Mouse (Mus musculus) midbrain, embryonic 15.5 days (tissue): ENCODE measurements around the gene Creb3. TPM values are rescaled to one million over a fixed set of nuclear protein-coding genes. Genes with fewer than 3 reads are reported as not detected.

Experiments
- ATAC-seq: fragments of 200-750 bp; cut with Nextera tagmentation; replicated peaks from 2 replicates; pipeline ENCODE4 v1.8.0; 2017; ENCODE audit warnings: moderate TSS enrichment
- H3K27ac ChIP-seq: fragments of 300-500 bp; sonication (generic); 2 replicates; pipeline ENCODE4 v1.5.1; 2015; ENCODE audit warnings: mild to moderate bottlenecking, inconsistent platforms
- H3K27me3 ChIP-seq: fragments of 300-500 bp; sonication (generic); replicated peaks from 2 replicates; pipeline ENCODE4 v1.6.1; 2015; ENCODE audit warnings: inconsistent platforms
- H3K36me3 ChIP-seq: fragments of 300-500 bp; sonication (generic); replicated peaks from 2 replicates; pipeline ENCODE4 v1.6.1; 2015; ENCODE audit warnings: inconsistent platforms
- H3K4me1 ChIP-seq: fragments of 300-500 bp; sonication (generic); 2 replicates; pipeline ENCODE4 v1.6.1; 2015; ENCODE audit warnings: inconsistent platforms
- H3K4me2 ChIP-seq: fragments of 300-500 bp; sonication (generic); 2 replicates; pipeline ENCODE4 v1.6.1; 2015; ENCODE audit warnings: inconsistent platforms, mild to moderate bottlenecking, moderate library complexity
- H3K4me3 ChIP-seq: fragments of 300-500 bp; sonication (generic); 2 replicates; pipeline ENCODE4 v1.5.1; 2015; ENCODE audit warnings: mild to moderate bottlenecking, inconsistent platforms
- H3K9ac ChIP-seq: fragments of 300-500 bp; sonication (generic); 2 replicates; pipeline ENCODE4 v1.6.1; 2015; ENCODE audit warnings: mild to moderate bottlenecking, inconsistent platforms
- H3K9me3 ChIP-seq: fragments of 300-500 bp; sonication (generic); 2 replicates; pipeline ENCODE4 v1.6.1; 2016; ENCODE audit warnings: inconsistent platforms
- WGBS: fragments of 180-500 bp; shearing (Covaris S2); methylation state at CpG from one replicate; pipeline ENCODE4 v1.1.7; 2015; ENCODE audit warnings: mixed read lengths; 5-methylcytosine and 5-hydroxymethylcytosine counted together
- polyA plus RNA-seq: library from polyadenylated mRNA; unstranded; fragments of >200 nt; fragmentation: Nextera tagmentation; extraction: Ambion mirVana; gene quantifications from 2 replicates; pipeline ENCODE4 v1.2.1, GENCODE M21; 2015

Gene Creb3
- polyA plus RNA-seq, 1 experiment from 2014 or later, result 82.7 TPM

DNA sequence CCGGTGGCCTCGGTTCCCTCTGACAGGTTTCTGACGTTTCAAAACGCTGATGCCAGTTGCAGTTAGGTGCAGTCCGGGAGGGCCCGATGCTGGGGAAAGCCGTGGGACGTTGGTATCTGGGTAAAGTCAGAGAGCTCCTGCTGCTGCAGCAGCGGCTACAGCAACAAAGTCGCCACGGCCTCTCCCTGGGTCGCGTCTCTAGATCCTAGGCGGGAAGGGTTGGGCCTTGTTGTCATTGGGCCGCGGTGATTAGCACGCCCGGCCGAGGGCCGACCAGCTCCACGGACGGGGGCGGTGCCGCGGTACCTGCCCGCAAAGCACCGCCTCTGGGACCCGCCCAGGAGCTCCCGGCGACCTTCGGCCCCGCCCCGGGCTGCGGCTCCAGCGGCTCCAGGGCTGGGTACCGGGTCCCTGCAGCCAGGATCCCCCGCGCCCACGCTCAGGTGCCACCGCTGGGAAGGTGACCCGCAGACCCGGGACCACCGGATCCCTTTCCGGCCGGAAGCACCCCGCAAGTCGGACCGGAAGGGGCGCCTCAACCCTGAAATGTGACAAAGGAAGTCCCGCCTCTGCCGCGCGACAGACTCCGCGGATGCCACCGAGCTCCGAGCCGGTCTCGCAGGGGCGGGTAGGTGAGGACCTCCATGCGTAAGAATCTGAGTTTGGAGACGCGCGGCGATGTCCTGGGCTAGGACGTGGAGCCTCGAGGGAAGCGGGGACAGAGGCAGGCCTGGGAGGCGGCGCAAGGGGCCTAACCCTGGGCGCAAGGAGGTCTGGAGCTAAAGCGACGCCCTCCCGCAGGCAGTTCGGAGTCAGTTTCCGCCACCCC lies 16.5 kb downstream of the Creb3 start, which contains the start of the genes Rgp1 and Gba2:
TSS of gene Rgp1 (plus strand) at position 340 of the 829 bp plus-strand sequence.
TSS of gene Gba2 (minus strand) at position 498 of the 829 bp plus-strand sequence.
- Histone ChIP-seq H3K4me2 (peak within 1 kb of the TSS; percentile 96), H3K9me3 (no peaks in the 10 kb centered on the region), H3K27ac (peak within 1 kb of the TSS; percentile 87), H3K4me1 (peaks cover 47% of the 10 kb centered on the region), H3K27me3 (no peaks in the 10 kb centered on the region), H3K4me3 (peak within 1 kb of the TSS; percentile 89), H3K36me3 (peaks cover 26% of the 10 kb centered on the region), H3K9ac (peak within 1 kb of the TSS; percentile 81)
- peak; percentile 88 for ATAC-seq
- WGBS, result under 1% methylated on average over 74 of the region's 76 CpGs

DNA sequence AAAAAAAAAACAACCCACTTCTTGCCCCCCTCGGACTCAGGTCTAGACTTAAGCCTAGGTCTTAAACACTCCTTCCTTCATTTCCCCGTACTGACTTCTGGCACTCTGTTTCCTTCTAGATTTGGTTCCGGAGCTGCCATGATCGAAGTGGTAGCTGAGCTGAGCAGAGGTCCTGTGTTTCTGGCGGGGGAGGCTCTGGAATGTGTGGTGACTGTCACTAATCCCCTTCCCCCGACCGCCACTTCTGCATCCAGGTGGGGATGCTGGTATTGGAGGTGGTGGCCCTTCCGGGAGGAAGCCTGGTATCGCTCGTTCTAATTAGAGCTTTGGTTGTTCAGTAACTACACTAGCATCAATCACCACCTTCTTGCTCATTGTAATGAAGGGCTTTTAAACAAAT lies 17.1 kb downstream of the Creb3 start:
- Histone ChIP-seq H3K4me2 (peak overlapping the region; percentile 96), H3K36me3 (peaks cover 21% of the 10 kb centered on the region), H3K4me1 (peaks cover 45% of the 10 kb centered on the region), H3K9me3 (no peaks in the 10 kb centered on the region), H3K27ac (peak overlapping the region; percentile 87), H3K27me3 (no peaks in the 10 kb centered on the region), H3K4me3 (peak overlapping the region; percentile 89), H3K9ac (peak overlapping the region; percentile 81)
- ATAC-seq, result peak; percentile 8; the same call in 1 of the 2 replicates
- WGBS, result 5% methylated on average over 10 of the region's 10 CpGs

DNA sequence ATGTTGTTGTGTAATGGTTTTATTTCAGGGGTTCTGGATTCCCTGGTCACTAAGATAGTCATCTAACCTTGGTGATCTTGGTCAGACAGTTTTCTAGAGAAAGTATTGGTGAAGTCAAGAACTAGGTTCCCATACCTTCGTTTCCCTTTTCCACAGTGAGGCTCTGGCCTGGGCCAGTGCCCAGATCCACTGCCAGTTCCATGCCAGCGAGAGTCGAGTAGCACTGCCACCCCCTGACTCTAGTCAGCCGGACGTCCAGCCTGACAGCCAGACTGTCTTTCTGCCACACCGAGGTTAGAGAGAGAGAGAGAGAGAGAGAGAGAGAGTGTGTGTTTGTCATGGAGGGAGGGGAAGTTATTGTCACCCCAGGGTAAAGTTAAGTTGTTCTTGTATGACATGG lies 17.6 kb downstream of the Creb3 start:
- Histone ChIP-seq H3K4me3 (peak overlapping the region; percentile 89), H3K36me3 (peaks cover 21% of the 10 kb centered on the region), H3K9me3 (no peaks in the 10 kb centered on the region), H3K27me3 (no peaks in the 10 kb centered on the region), H3K27ac (no peak overlapping the region), H3K4me2 (peak overlapping the region; percentile 96), H3K9ac (peak overlapping the region; percentile 81), H3K4me1 (peaks cover 40% of the 10 kb centered on the region)
- 75% methylated on average over 6 of the region's 6 CpGs for WGBS
- no peak for ATAC-seq

DNA sequence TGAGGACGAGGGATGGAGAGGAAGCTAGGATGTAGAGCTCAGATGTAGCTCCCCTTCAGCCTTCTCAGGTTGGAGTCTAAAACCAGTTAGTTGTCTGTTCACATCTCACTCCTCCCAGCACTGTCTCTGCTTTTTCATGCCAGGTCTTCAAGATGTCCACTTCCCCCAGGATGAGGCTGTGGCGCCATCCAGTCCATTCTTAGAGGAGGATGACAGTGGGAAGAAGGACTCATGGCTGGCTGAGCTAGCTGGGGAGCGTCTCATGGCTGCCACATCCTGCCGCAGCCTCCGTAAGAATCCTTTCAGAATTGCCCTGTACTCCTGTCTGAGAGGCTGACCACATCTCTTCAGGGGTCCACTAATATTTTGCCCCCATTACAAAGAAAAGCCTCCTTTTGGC lies 18.6 kb downstream of the Creb3 start:
- Histone ChIP-seq H3K4me1 (peaks cover 31% of the 10 kb centered on the region), H3K27ac (no peak overlapping the region), H3K9me3 (no peaks in the 10 kb centered on the region), H3K27me3 (no peaks in the 10 kb centered on the region), H3K36me3 (peaks cover 21% of the 10 kb centered on the region), H3K9ac (no peak overlapping the region), H3K4me3 (no peak overlapping the region), H3K4me2 (no peak overlapping the region)
- 92% methylated on average over 5 of the region's 5 CpGs for WGBS
- no peak for ATAC-seq

DNA sequence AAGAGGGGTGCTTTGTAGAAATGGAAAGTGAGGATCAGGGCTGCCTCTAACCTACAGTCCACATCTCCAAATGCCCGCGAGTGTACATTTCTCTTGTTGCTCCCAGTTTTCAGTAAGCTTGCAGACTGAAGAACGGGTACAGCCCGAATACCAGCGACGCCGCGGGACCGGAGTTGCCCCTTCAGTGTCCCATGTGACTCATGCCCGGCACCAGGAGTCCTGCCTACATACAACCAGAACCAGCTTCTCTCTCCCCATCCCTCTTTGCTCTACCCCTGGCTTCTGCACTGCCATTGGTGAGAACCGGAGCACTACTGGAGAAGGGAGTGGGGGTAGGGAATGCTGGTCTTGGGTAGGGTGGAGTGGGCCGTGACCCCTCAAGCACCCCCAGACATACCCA lies 19.2 kb downstream of the Creb3 start:
- no peaks in the 10 kb centered on the region for H3K9me3 ChIP-seq
- ATAC-seq, result no peak
- H3K4me3 ChIP-seq, result no peak overlapping the region
- WGBS, result 97% methylated on average over 12 of the region's 12 CpGs
- no peaks in the 10 kb centered on the region for H3K27me3 ChIP-seq
- H3K36me3 ChIP-seq, result peaks cover 21% of the 10 kb centered on the region
- H3K27ac ChIP-seq, result no peak overlapping the region
- no peak overlapping the region for H3K9ac ChIP-seq
- H3K4me1 ChIP-seq, result peaks cover 24% of the 10 kb centered on the region
- no peak overlapping the region for H3K4me2 ChIP-seq

DNA sequence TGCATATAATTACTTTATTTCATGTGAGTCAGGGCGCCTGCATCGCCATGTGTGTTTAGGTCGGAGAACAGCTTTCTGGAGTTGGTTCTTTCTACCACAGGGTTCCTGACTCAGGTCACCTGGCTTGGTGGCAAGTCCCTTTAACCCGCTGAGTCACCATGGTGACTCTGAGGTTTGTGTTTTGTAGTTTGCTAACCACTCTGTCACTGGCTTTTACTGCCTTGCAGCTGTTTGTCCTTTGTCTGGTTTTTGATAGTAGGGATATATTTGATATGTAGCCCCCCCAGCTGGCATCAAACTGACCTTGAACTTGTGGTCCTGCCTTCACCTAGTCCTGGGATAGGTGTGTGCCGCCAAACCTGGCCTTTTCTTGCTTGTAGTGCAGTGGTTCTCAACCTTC lies 20.1 kb downstream of the Creb3 start:
- Histone ChIP-seq H3K27ac (no peak overlapping the region), H3K4me2 (no peak overlapping the region), H3K4me3 (no peak overlapping the region), H3K36me3 (peaks cover 21% of the 10 kb centered on the region), H3K27me3 (no peaks in the 10 kb centered on the region), H3K9ac (no peak overlapping the region), H3K4me1 (peaks cover 15% of the 10 kb centered on the region), H3K9me3 (no peaks in the 10 kb centered on the region)
- WGBS, result 95% methylated on average over 5 of the region's 5 CpGs
- no peak for ATAC-seq

DNA sequence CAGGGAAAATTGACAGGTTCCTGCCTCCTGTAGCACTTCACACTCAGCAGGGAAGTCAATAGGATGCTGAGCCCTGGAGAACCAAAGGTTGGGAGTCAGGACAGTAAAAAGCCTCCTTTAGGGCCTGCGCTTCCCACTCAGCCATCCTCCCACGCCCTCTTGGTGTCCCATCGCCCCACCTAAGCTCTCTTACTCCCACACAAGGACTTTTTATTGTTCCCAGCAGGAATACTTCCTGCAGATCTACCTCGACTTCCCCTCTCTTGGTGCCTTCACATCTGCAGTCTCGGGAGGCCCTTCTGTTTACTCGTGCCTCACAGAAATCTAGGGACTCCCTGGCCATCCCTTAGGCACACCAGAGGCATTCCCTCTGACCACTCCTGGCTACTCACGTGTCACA lies 21.3 kb downstream of the Creb3 start:
- no peak for ATAC-seq

DNA sequence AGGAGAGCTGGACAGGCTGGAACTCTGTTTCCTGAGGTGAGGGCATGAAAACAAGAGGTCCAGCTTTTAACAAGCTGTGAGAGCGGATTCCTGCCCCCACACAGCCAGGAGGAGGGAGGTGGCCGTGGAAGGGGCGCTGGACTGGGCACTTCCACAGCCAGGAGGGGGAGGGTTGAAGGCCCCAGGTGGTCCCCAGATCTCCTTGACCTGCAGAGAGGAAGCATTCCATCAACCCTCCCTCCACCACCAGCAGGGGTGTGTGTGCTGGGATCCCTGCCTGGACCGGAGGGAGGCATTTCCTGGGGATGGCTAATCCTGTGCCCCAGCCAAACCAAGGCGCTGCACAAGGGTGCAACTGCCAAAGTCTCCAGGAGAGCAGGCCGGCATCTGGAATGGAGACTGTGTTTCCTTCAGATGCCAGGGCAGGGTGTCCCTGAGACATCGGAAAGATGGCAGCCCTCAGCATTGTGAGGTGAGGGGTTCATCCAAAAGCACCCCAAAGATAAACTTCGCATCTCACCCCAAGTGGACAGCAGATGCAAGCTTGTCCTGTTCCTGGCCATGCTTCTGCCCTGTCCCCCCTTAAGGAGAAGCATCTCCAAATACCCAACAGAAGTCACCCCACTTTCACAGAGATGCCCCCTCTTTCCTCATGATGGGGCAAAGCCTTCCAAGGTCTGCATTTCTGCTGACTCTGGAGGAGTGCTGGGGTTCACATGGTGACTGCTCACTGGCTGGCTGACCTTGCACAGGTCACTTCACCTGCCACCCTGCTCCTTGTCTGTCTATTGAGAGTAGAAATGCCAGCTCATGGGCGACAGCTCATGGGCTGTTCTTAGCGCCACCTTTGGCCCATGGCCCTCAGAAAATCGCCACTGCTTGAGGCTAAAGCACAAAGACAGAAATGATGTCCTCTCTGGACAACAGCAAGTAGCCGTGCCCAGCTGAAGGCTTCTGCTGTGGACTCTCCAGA lies 22.6 kb downstream of the Creb3 start, which contains the start of gene Msmp:
TSS of gene Msmp (minus strand) at position 51 of the 973 bp plus-strand sequence.
- 69% methylated on average over 12 of the region's 12 CpGs for WGBS
- ATAC-seq, result no peak
- Histone ChIP-seq H3K36me3 (peaks cover 21% of the 10 kb centered on the region), H3K4me3 (no peak within 1 kb of the TSS), H3K9ac (no peak within 1 kb of the TSS), H3K27me3 (no peaks in the 10 kb centered on the region), H3K4me1 (peaks cover 2% of the 10 kb centered on the region), H3K4me2 (no peak within 1 kb of the TSS), H3K27ac (no peak within 1 kb of the TSS), H3K9me3 (no peaks in the 10 kb centered on the region)

More for the DNA sequence above, 21.3 kb downstream of the Creb3 start:
- WGBS, result 87% methylated on average over 7 of the region's 7 CpGs
- Histone ChIP-seq H3K4me3 (no peak overlapping the region), H3K4me2 (no peak overlapping the region), H3K9ac (no peak overlapping the region), H3K27me3 (no peaks in the 10 kb centered on the region), H3K4me1 (peaks cover 7% of the 10 kb centered on the region), H3K36me3 (peaks cover 21% of the 10 kb centered on the region), H3K27ac (no peak overlapping the region), H3K9me3 (no peaks in the 10 kb centered on the region)

DNA sequence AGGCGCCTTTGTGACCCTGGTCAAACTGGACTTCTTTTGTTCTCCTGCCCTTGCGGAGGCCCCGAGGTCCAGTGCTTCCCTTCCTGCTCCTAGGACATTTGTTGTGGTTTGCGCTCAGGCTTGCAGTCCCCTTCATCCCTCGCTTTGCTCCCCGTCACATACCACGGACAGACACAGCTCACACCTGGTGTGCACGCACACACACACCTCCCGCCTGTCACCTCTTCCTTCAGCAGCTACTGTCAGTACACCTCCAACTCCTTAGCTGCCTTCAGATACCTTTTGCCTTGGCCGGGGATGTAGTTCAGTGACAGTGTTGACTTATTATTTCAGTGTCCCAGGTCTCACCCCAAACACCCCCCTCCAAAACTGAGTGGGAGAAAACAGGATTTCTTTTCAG lies 23.6 kb downstream of the Creb3 start:
- no peaks in the 10 kb centered on the region for H3K9me3 ChIP-seq
- no peaks in the 10 kb centered on the region for H3K27me3 ChIP-seq
- H3K27ac ChIP-seq, result no peak overlapping the region
- no peak for ATAC-seq
- H3K9ac ChIP-seq, result no peak overlapping the region
- no peak overlapping the region for H3K4me2 ChIP-seq
- no peaks in the 10 kb centered on the region for H3K4me1 ChIP-seq
- no peak overlapping the region for H3K4me3 ChIP-seq
- 51% methylated on average over 10 of the region's 10 CpGs for WGBS
- H3K36me3 ChIP-seq, result peaks cover 20% of the 10 kb centered on the region

DNA sequence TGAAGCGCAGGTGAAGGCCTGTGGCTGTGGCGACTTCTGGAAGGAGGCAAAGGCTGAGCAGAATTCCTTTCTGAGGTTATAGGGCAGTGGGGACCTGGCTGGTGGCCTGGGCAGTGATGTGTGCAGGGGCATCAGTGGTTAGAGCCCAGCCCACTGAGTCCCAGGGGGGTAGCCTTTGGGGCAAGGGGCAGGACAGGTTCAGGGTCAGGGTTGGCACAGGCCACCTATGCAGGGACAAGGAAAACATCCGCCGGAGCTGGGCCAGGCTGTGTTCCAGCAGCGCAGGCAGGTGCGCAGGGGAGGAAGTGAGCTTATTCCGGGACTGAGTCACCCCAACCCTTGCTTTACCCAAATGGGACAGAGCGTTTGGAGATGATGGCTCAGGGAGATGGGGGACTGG lies 24.3 kb downstream of the Creb3 start:
- no peak overlapping the region for H3K4me3 ChIP-seq
- no peaks in the 10 kb centered on the region for H3K27me3 ChIP-seq
- WGBS, result 78% methylated on average over 8 of the region's 8 CpGs
- no peaks in the 10 kb centered on the region for H3K4me1 ChIP-seq
- H3K9me3 ChIP-seq, result no peaks in the 10 kb centered on the region
- no peak overlapping the region for H3K27ac ChIP-seq
- no peak overlapping the region for H3K4me2 ChIP-seq
- peaks cover 18% of the 10 kb centered on the region for H3K36me3 ChIP-seq
- ATAC-seq, result no peak
- H3K9ac ChIP-seq, result no peak overlapping the region

DNA sequence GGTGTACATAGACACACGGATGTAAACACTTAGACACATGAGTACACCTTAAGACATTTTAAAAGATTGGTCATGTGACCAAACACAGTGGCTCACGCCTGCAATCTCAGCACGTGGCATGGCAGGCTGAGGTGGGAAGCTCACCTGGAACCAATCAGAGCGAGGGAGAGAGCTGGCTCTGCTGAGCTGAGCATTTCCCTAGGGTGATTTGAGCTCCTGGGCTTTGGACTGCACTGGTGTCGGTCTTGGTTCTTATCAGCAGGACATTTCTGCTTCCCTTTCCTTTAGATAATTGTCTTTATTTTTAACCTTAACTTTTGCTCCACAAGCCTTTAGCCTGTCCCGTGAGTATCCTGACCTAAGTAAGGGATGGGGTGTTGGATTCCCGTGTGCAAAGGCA lies 25.5 kb downstream of the Creb3 start:
- peaks cover 10% of the 10 kb centered on the region for H3K36me3 ChIP-seq
- no peaks in the 10 kb centered on the region for H3K9me3 ChIP-seq
- 71% methylated on average over 7 of the region's 7 CpGs for WGBS
- H3K4me1 ChIP-seq, result no peaks in the 10 kb centered on the region
- H3K4me2 ChIP-seq, result no peak overlapping the region
- no peaks in the 10 kb centered on the region for H3K27me3 ChIP-seq
- H3K9ac ChIP-seq, result no peak overlapping the region
- no peak overlapping the region for H3K4me3 ChIP-seq
- ATAC-seq, result 0 out of 2 replicates have a peak, but pooled peaks have one; percentile 35
- H3K27ac ChIP-seq, result no peak overlapping the region

DNA sequence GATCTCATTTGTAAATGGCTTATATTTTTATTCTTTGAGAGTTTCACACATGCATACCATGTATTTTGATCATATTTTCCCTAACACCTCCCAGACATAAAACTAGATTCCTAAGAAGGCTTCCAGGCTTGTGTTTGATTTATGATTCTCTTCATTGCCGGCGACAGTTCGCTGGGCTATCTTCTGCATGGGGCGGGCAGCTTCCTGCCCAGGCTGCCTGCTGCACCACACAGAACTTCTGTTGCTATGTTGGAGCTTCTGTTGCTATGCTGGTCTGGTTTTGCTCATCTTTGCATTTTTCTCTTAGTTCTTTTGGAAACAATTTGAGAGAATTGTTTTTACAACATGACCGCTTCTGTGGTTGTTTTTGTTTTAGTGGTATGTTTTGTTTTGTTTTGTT lies 29.4 kb downstream of the Creb3 start:
- Histone ChIP-seq H3K27me3 (no peaks in the 10 kb centered on the region), H3K4me1 (no peaks in the 10 kb centered on the region), H3K36me3 (no peaks in the 10 kb centered on the region), H3K4me2 (no peak overlapping the region), H3K4me3 (no peak overlapping the region), H3K27ac (no peak overlapping the region), H3K9ac (no peak overlapping the region), H3K9me3 (no peaks in the 10 kb centered on the region)
- ATAC-seq, result no peak
- WGBS, result 91% methylated on average over 5 of the region's 5 CpGs
